Mouse (Mus musculus) B cell, adult 62 days (primary cell): Measurements from ENCODE around the gene Pcnx4. TPM values are rescaled to one million over a fixed set of nuclear protein-coding genes. Genes with fewer than 3 reads are reported as not detected.

Experiments
- total RNA-seq: library from RNA; stranded (reverse); gene quantifications from 4 replicates; pipeline ENCODE4 v1.2.4, GENCODE M21; 2023

Pcnx4 gene
- total RNA-seq, result 2.9 to 4.4 TPM (median 3.0 TPM) in 4 replicates

DNA sequence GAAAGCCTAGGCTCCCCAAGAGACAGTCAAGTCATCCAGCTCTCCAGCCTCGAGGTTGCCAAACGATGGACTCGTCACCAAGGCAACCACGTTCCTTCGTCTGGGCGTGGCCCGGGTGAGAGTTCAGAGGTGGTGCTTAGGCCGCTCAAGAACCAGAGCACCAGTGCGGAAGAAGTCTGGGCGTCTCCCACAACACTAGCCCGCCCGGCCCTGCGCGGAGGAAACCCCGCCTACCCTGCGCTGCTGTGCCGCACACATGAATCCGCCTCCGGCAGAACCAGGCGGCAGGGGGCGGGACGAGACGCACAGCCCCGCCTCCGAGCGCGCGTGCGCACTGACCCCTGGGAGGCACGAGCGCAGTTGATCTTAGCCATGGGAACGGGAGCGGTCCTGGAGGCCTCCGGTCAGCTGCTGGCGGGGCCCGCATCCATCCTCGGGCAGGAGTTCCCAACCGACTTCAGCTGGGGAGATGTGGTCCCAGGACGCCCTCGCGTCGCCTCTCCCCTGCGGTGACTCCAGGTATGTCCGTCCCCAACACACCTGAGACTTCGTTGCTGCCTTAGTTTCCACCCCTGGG lies at the start of gene Pcnx4:
Pcnx4 (plus strand) TSS at position 363 of the 577 bp plus-strand sequence.

Other genes starting within 250 kb of the Pcnx4 start
- 1.7 to 2.6 TPM (median 2.3 TPM) in 4 replicates for gene Rtn1, start 127.3 kb upstream of the Pcnx4 start, total RNA-seq
- gene Lrrc9, start 94.5 kb upstream of the Pcnx4 start, total RNA-seq, result 0.19 to 0.24 TPM (median 0.22 TPM) in 4 replicates
- gene Gm4756, start 113.3 kb downstream of the Pcnx4 start, total RNA-seq, result not detected in 4 replicates
- 16.2 to 19.5 TPM (median 17.6 TPM) in 4 replicates for gene Dhrs7, start 128.5 kb downstream of the Pcnx4 start, total RNA-seq
- gene Ppm1a, start 221.1 kb downstream of the Pcnx4 start, total RNA-seq, result 132 to 147 TPM (median 134 TPM) in 4 replicates